Mouse (Mus musculus) liver, embryonic 16.5 days (tissue): ENCODE data around the gene Large1. TPM values are rescaled to one million over a fixed set of nuclear protein-coding genes. Genes with fewer than 3 reads are reported as not detected.

Experiments used
- ATAC-seq: fragments of 200-750 bp; cut with Nextera tagmentation; 2 replicates; pipeline ENCODE4 v1.8.0; 2017; ENCODE audit warnings: low read depth, mild to moderate bottlenecking, moderate number of reproducible peaks, moderate library complexity
- H3K27ac ChIP-seq: fragments of 300-500 bp; sonication (generic); 2 replicates; pipeline ENCODE4 v1.5.1; 2014; ENCODE audit warnings: mild to moderate bottlenecking, low read length
- H3K27me3 ChIP-seq: fragments of 300-500 bp; sonication (generic); 2 replicates; pipeline ENCODE4 v1.6.1; 2014; ENCODE audit warnings: low read depth, low read length, mixed read lengths; ENCODE audit not compliant: control insufficient read depth, insufficient read depth
- H3K36me3 ChIP-seq: fragments of 300-500 bp; sonication (generic); 2 replicates; pipeline ENCODE4 v1.6.1; 2014; ENCODE audit warnings: mild to moderate bottlenecking; ENCODE audit not compliant: control insufficient read depth, insufficient read depth
- H3K4me1 ChIP-seq: fragments of 300-500 bp; sonication (generic); 2 replicates; pipeline ENCODE4 v1.6.1; 2014; ENCODE audit warnings: low read depth, low read length, mixed read lengths; ENCODE audit not compliant: control insufficient read depth
- H3K4me2 ChIP-seq: fragments of 300-500 bp; sonication (generic); 2 replicates; pipeline ENCODE4 v1.6.1; 2014; ENCODE audit warnings: low read depth, low read length, mixed read lengths
- H3K4me3 ChIP-seq: fragments of 300-500 bp; sonication (generic); 2 replicates; pipeline ENCODE4 v1.5.1; 2014; ENCODE audit warnings: low read depth, mild to moderate bottlenecking, low read length
- H3K9ac ChIP-seq: fragments of 300-500 bp; sonication (generic); 2 replicates; pipeline ENCODE4 v1.6.1; 2014; ENCODE audit warnings: low read depth, low read length
- H3K9me3 ChIP-seq: fragments of 300-500 bp; sonication (generic); replicated peaks from 2 replicates; pipeline ENCODE4 v1.6.1; 2016; ENCODE audit warnings: low read length; ENCODE audit not compliant: control insufficient read depth
- WGBS: fragments of 180-500 bp; shearing (Covaris S2); extraction: QIAGEN DNeasy Blood & Tissue Kit; methylation state at CpG from one replicate; pipeline ENCODE4 v1.1.7; 2014; ENCODE audit not compliant: insufficient replicate concordance; 5-methylcytosine and 5-hydroxymethylcytosine counted together
- polyA plus RNA-seq: library from polyadenylated mRNA; unstranded; fragments of >200 nt; fragmentation: Nextera tagmentation; extraction: Ambion mirVana; gene quantifications from 2 replicates; pipeline ENCODE4 v1.2.1, GENCODE M21; 2015

The Large1 gene
- polyA plus RNA-seq, 1 experiment from 2014 or later: 1.1 TPM

DNA sequence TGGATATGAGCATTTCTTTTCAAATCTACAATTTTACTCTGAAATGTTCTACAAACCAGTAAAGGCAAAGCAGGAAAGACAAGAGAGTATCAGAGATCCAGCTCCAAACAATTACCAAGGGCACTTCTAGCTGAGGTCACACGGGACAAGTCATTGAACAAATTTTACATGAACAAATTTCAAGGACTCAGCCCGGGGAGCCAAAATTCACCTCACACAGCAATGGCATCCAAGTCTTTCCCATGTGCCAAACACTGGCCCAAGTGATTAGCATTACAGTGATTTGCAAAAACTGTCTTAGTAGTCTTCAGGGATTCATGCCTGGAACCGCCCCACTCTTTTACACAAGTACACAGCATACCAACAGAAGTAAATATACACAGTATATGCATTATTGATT is 126.5 kb downstream of the Large1 start:
- no peaks in the 10 kb centered on the region for H3K4me1 ChIP-seq
- no peak overlapping the region for H3K4me3 ChIP-seq
- ATAC-seq: no peak
- H3K27me3 ChIP-seq: no peaks in the 10 kb centered on the region
- H3K36me3 ChIP-seq: no peaks in the 10 kb centered on the region
- no peak overlapping the region for H3K27ac ChIP-seq
- H3K9me3 ChIP-seq: no peaks in the 10 kb centered on the region
- H3K9ac ChIP-seq: no peak overlapping the region
- WGBS: 67% methylated on average over 3 of the region's 3 CpGs
- no peak overlapping the region for H3K4me2 ChIP-seq

DNA sequence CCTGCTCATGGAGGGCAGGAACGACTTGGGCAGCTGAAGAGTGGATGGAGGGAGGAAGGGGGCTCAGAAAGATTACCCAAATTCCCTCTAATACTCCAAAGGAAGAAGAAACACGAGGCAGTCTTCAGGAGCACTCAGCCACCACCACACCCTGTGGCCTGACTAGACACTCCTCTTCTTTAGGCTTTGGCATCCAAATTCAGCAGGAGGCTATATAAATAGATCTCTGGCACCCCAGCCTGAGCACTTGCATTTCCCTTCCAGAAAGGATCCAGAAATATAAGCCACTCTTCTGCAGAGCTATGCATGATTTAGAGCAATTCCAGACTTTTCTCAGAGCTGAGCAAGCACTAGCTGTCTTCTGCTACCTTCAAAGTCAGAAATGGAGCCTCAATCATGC is 127.7 kb downstream of the Large1 start:
- 41% methylated on average over 2 of the region's 2 CpGs for WGBS
- H3K36me3 ChIP-seq: no peaks in the 10 kb centered on the region
- no peaks in the 10 kb centered on the region for H3K4me1 ChIP-seq
- no peak overlapping the region for H3K4me2 ChIP-seq
- no peak for ATAC-seq
- no peak overlapping the region for H3K27ac ChIP-seq
- no peak overlapping the region for H3K4me3 ChIP-seq
- H3K9ac ChIP-seq: no peak overlapping the region
- H3K9me3 ChIP-seq: no peaks in the 10 kb centered on the region
- H3K27me3 ChIP-seq: no peaks in the 10 kb centered on the region

DNA sequence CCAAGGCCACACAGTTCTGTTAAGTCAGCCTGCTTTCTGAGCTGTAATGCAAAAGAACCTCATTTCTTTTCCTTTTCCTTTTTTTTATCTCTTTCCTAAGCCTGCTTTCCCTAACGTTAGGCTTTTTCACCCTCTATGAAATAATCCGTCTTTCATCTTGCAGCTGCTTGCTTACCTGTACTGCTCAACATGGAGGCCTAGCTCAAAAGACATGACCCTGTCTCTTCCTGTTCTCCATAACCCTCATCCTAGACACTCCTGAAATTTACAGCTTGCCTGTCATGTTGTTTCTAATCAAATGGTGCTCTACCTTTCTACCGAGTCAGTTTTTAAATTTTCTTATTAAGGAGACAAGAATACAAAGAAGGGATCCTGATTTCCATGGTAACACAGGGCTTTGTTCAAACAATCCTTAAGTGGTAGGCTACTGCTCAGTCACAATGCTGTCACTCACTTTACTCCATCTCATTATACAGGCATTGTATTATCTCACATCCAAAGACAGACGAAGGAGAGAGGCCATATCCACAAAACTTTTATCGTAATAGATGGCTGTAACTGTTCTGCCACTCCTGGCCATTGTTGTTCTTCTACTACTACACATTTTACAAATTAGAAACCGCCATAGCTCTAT is 134.0 kb downstream of the Large1 start:
- Histone ChIP-seq H3K27ac (no peak overlapping the region), H3K4me3 (no peak overlapping the region), H3K36me3 (no peaks in the 10 kb centered on the region), H3K9ac (no peak overlapping the region), H3K4me1 (no peaks in the 10 kb centered on the region), H3K27me3 (no peaks in the 10 kb centered on the region), H3K4me2 (no peak overlapping the region), H3K9me3 (no peaks in the 10 kb centered on the region)
- WGBS: 63% methylated on average over 6 of the region's 6 CpGs
- no peak for ATAC-seq

DNA sequence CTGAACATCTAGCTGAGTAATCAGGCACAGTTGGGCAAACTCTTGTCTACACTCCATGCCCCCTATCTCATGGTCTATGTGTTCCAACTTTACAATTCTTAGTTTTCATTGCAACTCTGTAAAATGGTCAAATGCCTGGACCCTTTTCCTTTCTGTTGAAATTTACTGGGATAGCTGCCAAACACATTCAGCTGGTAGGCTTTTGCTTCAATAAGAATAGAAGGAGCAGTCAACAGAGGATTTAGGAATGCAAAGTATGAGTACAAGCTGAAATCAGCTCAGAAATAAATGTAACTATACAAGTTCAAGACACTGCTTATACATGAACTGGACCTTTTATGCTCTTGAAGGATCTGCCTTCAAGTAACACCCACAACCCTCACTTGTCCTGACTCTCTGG is 146.5 kb downstream of the Large1 start:
- Histone ChIP-seq H3K27me3 (no peaks in the 10 kb centered on the region), H3K9me3 (no peaks in the 10 kb centered on the region), H3K9ac (no peak overlapping the region), H3K4me1 (no peaks in the 10 kb centered on the region), H3K4me3 (no peak overlapping the region), H3K27ac (no peak overlapping the region), H3K4me2 (no peak overlapping the region), H3K36me3 (no peaks in the 10 kb centered on the region)
- no peak for ATAC-seq

DNA sequence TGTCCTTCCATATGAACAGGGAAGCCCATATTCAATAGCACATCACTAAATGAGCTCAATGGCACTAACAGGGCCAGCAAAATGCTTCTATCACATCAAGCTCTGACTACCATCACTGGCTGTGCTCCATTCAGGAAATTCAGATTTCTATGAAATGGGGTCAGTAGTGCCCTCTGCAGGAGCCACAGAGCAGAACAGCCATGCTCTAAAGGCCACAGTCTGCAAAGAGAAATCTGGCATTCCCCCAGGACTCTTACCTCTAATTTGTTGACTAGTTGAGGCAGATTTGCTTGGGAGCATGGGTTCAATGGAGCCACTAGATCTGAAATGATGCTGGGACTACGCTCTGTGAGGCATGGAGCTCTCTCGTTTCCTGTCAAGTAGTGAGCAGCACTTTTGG is 151.5 kb downstream of the Large1 start:
- Histone ChIP-seq H3K9me3 (no peaks in the 10 kb centered on the region), H3K36me3 (no peaks in the 10 kb centered on the region), H3K27ac (no peak overlapping the region), H3K27me3 (no peaks in the 10 kb centered on the region), H3K4me2 (no peak overlapping the region), H3K9ac (no peak overlapping the region), H3K4me1 (no peaks in the 10 kb centered on the region), H3K4me3 (no peak overlapping the region)
- WGBS: 46% methylated on average over 2 of the region's 2 CpGs
- ATAC-seq: no peak

DNA sequence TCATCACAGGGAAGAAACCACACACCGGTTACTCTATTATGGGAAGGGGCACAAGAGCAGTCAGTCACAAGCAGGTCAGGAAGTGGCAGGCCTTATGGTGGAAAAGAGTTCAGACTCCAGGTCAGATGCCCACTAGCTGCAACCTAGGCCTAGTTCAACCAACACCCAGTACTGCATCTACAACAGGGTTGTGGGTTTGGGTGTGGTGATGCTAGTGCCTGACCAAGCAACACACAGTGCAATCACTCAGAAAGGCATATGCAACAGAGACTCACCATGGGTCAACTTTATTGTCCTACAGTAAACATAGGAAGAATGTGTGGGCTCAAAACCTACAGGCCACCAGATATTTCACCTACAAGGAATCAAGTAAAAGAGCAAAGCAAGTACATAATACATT is 155.6 kb downstream of the Large1 start:
- Histone ChIP-seq H3K27me3 (no peaks in the 10 kb centered on the region), H3K4me1 (no peaks in the 10 kb centered on the region), H3K4me3 (no peak overlapping the region), H3K36me3 (no peaks in the 10 kb centered on the region), H3K27ac (no peak overlapping the region), H3K9ac (no peak overlapping the region), H3K4me2 (no peak overlapping the region), H3K9me3 (no peaks in the 10 kb centered on the region)
- no peak for ATAC-seq
- WGBS: 64% methylated on average over 1 of the region's 1 CpGs

DNA sequence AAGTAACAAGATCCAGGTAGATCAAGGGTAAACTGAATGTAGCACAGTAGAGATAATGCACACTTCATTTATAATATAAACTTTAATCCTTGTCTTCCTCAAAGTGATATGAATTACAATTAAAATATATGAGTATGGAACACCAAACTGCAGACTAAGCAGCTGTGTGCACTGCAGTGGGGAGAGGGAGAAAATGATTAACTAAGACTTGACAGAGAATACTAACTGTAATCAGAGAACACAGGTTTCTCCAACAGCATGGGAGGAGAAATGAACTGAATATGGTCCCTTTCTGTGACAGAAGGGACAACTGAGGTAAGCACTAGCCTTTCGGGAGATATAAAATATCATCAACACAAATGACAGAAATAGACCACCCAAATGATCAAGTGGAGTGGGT is 164.7 kb downstream of the Large1 start:
- H3K36me3 ChIP-seq: no peaks in the 10 kb centered on the region
- no peak overlapping the region for H3K4me2 ChIP-seq
- no peak overlapping the region for H3K4me3 ChIP-seq
- no peaks in the 10 kb centered on the region for H3K9me3 ChIP-seq
- no peak overlapping the region for H3K9ac ChIP-seq
- no peak for ATAC-seq
- H3K27ac ChIP-seq: no peak overlapping the region
- 77% methylated on average over 1 of the region's 1 CpGs for WGBS
- no peaks in the 10 kb centered on the region for H3K27me3 ChIP-seq
- H3K4me1 ChIP-seq: no peaks in the 10 kb centered on the region

DNA sequence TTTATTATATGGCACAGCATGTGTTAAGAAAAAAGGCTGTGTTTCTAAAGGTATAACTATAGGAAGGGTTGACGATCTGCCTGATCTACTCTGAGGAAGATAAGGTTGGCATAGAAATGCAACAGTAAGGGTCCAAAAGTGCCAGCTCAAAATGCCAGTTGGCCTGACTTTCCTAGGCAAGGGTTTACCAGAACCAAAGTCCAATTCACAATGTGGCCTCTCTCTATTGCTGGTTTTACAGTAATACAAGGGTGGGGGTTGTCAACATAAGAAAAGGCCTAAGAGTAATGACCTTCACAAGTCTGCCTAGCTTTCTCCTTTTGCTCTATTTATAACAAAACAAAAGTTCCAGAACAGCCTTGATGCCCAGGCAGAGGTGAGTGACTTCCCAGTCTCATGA is 166.0 kb downstream of the Large1 start:
- ATAC-seq: no peak

DNA sequence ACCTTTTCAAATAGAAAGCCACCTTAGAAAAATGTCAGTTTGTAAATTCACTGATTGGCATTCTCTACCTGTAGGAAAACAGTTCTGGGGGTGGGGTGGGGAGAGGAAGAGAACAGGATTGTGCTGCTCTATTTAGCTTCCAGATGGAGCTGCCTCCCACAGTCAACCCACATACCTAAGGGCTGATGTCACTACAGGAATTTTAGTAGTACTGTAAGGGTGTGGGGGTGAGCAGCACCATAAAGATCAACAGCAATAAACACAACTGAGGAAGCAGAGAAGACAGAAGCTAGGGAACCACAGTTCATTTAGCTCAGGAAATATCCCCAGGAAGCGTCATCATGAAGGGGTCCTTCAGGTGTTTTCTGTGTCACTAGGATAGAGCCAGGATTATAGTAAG is 174.9 kb downstream of the Large1 start:
- Histone ChIP-seq H3K9ac (no peak overlapping the region), H3K4me3 (no peak overlapping the region), H3K27ac (no peak overlapping the region), H3K4me1 (no peaks in the 10 kb centered on the region), H3K9me3 (no peaks in the 10 kb centered on the region), H3K36me3 (no peaks in the 10 kb centered on the region), H3K27me3 (no peaks in the 10 kb centered on the region), H3K4me2 (no peak overlapping the region)
- ATAC-seq: no peak
- 57% methylated on average over 1 of the region's 1 CpGs for WGBS

More for the DNA sequence above, 166.0 kb downstream of the Large1 start:
- Histone ChIP-seq H3K27me3 (no peaks in the 10 kb centered on the region), H3K4me3 (no peak overlapping the region), H3K9me3 (no peaks in the 10 kb centered on the region), H3K4me2 (no peak overlapping the region), H3K27ac (no peak overlapping the region), H3K9ac (no peak overlapping the region), H3K4me1 (no peaks in the 10 kb centered on the region), H3K36me3 (no peaks in the 10 kb centered on the region)
- 57% methylated on average over 1 of the region's 1 CpGs for WGBS
